Mouse (Mus musculus): ENCODE results near the gene Dmac2.

GRCm38 (mm10) chr7:25617376-25618160 lies 1.6 kb upstream of the Dmac2 start:
- TF ChIP-seq CTCF (IDR thresholded peaks at IDR 0.05; ENCODE audit: borderline replicate concordance, insufficient read depth, low read length) (no peak), POLR2A (IDR thresholded peaks at IDR 0.05; ENCODE audit: low read depth, low read length) (no peak)
